Mouse (Mus musculus) lung, adult 10 weeks (tissue): Measurements from ENCODE around the gene Smox. TPM values are rescaled to one million over a fixed set of nuclear protein-coding genes. Genes with fewer than 3 reads are reported as not detected.

ENCODE experiments used
- polyA plus RNA-seq: library from polyadenylated mRNA; stranded (reverse); fragments of 350-450 nt; fragmentation: Illumina TruSeq; extraction: RNeasy Lipid Tissue Mini Kit (QIAGEN cat#74804); gene quantifications from one replicate; pipeline ENCODE4 v1.2.3, GENCODE M21; 2014; ENCODE audit warnings: low read depth, low replicate concordance; ENCODE audit not compliant: insufficient read depth

Smox gene
- polyA plus RNA-seq: 14.2 TPM

GRCm38 (mm10) chr2:131491196-131491595 is at the start of gene Smox:
Smox (plus strand) TSS chr2:131491496.

GRCm38 (mm10) chr2:131561891-131562585 is 70.7 kb downstream of the Smox start, which contains the start of gene Adra1d:
Adra1d (minus strand) TSS chr2:131562283.

Other genes starting within 250 kb of the Smox start
- 22.1 TPM for gene Pank2, start 229.0 kb upstream of the Smox start, polyA plus RNA-seq
- 1.7 TPM for gene Rnf24, start 138.6 kb upstream of the Smox start, polyA plus RNA-seq
- gene Adra1d, start 70.8 kb downstream of the Smox start, polyA plus RNA-seq: 0.83 TPM